Mouse (Mus musculus) erythroblast, embryonic 14.5 days (primary cell): ENCODE data around the gene Txnip. TPM values are rescaled to one million over a fixed set of nuclear protein-coding genes. Genes with fewer than 3 reads are reported as not detected.
A peak's percentile ranks its signal among the peaks of the same experiment; 100 is the strongest.

ENCODE experiments used
- H3K27me3 ChIP-seq: 2 replicates; pipeline ENCODE4 v1.6.1; 2012; ENCODE audit warnings: inconsistent platforms; ENCODE audit not compliant: control insufficient read depth
- H3K36me3 ChIP-seq: 2 replicates; pipeline ENCODE4 v1.6.1; 2012; ENCODE audit warnings: mild to moderate bottlenecking, inconsistent platforms; ENCODE audit not compliant: control insufficient read depth
- H3K4me1 ChIP-seq: 2 replicates; pipeline ENCODE4 v1.6.1; 2012; ENCODE audit warnings: inconsistent platforms; ENCODE audit not compliant: control insufficient read depth
- H3K4me3 ChIP-seq: replicated peaks from 2 replicates; pipeline ENCODE3; 2012; ENCODE audit warnings: moderate library complexity, mild to moderate bottlenecking, inconsistent platforms
- H3K9me3 ChIP-seq: 2 replicates; pipeline ENCODE4 v1.6.1; 2012; ENCODE audit warnings: low read length, inconsistent platforms, mixed read lengths; ENCODE audit not compliant: control insufficient read depth
- GATA1 ChIP-seq: IDR thresholded peaks from 2 replicates; pipeline ENCODE4 v1.6.1; 2012; ENCODE audit warnings: low read length, inconsistent platforms, mixed read lengths
- TAL1 ChIP-seq: IDR thresholded peaks from 3 replicates; pipeline ENCODE4 v1.6.1; 2012; ENCODE audit warnings: low read length, inconsistent platforms, mixed read lengths
- polyA plus RNA-seq: library from polyadenylated mRNA; stranded (reverse); fragments of >175 nt; gene quantifications from 2 replicates; pipeline ENCODE4 v1.2.3, GENCODE M21; 2012

Txnip gene
- polyA plus RNA-seq, 1 experiment, result 1.4 TPM

DNA sequence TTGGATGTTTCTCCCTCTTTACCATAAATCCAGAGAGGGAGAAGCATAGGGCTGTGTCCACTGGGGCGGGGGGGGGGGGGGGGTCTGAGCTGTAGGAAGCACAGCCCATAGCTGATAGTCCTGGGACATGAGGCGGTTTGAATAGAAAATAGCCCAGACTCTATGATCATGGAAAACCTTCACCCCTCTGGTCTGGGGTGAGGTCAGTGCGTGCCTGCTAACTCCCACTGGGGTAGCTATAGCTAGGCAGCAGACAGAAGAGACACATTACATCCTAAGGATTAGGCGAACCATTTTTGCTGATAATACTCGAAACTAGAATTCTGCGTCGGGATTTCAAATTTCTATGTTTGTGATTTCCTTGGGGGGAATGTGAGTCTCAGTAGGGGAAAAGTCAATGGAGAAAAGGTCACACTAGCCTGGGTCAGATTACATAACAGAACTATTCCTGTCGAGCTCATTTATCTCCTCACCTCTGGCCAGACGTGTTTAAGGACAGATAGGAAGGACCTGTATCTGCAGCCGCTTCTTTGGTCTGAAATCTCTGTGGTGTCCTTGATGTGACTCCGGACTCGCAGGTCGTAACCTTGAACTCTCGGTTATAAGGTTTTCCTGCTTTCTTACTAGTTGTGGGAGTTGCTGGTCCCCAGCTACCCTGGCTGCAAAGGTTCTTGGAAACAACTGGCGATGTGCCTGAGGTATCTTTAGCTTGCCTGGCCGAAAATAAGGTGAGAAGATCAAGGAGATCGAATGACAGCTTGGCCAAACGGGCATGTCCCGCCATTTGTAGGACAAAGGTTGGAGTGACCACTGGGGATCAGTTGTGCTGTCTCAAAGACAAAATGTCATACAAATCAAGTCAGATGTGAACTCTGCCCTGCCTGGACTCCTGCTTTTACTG is 16.1 kb downstream of the Txnip start:
- Histone ChIP-seq H3K4me3 (no peak overlapping the region), H3K27me3 (peaks cover 3% of the 10 kb centered on the region; the same call in 1 of the 2 replicates), H3K36me3 (peaks cover 3% of the 10 kb centered on the region), H3K9me3 (no peaks in the 10 kb centered on the region), H3K4me1 (peaks cover 20% of the 10 kb centered on the region)
- TF ChIP-seq GATA1, result no peak
- no peak for TF ChIP-seq TAL1

DNA sequence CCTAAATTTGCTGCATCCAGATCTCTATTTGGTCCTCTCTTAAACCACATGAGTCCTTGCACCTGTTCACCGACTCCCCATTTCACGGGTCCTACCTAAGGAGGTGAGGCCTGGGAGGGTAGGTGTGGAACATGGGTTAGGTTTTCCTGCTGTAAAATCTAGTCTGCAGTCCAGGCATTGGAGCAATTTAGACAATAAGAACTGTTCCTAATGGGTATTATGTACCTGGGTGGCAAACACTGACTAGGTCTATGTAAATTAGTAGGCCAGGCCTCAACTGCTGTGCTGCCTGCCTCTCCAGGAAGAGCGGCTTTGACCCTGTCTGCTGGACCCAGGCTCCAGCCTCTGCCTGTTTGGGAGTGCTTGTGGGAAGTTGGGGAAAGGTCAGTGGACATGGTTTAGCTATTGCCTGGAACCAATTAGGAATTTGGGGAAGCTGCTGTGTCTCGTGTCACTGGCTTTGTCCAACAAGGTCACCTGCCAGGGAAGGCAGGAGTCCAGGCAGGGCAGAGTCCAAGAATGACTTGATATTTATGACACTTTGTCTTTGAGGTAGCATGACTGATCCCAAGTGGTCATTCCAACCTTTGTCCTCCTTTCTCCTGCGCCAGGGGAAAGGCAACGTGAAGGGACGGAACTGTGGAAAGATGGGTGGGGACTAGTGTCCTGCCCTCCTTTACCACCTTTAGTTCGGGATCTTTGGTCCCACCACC is 17.7 kb downstream of the Txnip start:
- H3K27me3 ChIP-seq, result peaks cover 3% of the 10 kb centered on the region; the same call in 1 of the 2 replicates
- TF ChIP-seq GATA1 (no peak), TAL1 (no peak)
- peaks cover 4% of the 10 kb centered on the region for H3K36me3 ChIP-seq
- no peaks in the 10 kb centered on the region for H3K9me3 ChIP-seq
- H3K4me1 ChIP-seq, result peaks cover 32% of the 10 kb centered on the region
- H3K4me3 ChIP-seq, result no peak overlapping the region

DNA sequence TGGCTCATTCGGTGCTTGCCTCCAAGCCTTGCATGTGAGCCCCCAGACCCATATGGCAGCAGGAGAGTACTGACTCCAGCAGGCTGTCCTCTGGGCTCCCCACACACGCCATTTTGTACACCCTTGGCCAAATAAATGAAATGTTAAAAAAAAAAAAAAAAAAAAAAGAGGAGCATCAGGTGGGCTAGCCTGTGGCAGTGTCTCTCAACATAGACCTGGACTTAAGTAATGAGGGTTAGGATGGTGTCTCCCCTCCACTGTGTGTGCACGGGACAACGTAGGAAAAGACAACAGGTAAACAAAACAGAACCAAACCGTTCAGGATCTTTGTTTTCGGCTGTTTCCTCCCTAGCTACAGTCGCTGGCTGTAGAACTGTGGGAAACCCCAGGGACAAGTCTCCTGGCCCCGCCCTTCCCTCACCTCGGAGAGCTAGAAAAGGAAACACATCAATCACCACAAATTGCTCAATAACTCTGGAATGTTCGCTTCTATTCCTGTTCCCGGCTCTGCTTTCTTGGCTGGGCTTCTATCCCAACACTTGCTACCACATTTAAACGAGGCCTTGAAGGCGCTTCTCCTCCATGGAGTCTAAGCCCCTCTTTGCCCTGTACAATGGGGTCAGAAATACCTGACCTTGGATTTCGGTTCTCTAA is 18.4 kb downstream of the Txnip start:
- Histone ChIP-seq H3K9me3 (no peaks in the 10 kb centered on the region), H3K27me3 (peaks cover 3% of the 10 kb centered on the region; the same call in 1 of the 2 replicates), H3K36me3 (peaks cover 4% of the 10 kb centered on the region), H3K4me1 (peaks cover 38% of the 10 kb centered on the region), H3K4me3 (peak overlapping the region; percentile 54)
- no peak for TF ChIP-seq TAL1
- TF ChIP-seq GATA1, result no peak

DNA sequence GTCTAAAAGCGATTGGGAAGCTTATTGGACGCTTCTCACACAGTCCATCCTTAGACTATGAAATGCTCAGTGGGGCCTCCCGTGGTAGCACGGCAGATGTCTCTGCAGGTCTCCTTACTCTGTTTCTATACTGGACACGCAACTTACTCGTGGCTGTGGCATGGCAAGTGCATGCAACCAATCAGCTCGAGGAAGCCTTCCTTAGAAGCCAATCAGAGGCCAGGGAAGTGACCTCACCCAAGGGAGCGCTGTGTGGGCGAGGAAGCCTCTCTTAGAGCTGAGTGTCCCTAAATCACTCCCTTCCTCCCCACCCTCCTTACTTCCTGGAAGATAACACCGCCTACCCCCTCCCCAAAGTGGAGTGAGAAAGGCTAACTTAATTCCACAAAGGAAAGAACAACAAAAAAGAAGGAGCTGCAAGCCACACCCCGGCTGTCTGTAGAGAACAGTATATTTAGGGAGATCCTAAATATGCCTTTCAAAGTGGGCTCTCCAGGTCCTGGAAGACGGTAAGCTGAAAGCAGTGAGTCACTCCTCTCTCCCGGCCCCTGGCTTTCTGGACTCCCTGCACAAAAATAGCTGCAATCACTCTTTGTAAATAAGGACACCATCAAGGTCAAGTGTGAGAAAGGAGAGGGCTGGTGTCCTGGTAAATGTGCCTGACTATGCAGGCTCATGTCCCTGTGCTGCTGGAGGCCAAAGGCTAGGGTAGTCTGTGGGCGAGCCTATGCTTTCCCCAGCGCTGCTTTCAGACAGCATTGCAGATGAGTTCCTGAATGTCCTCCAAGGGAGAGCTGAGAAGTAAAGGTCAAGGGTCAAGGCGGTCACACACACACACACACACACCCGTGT is 19.2 kb downstream of the Txnip start, which contains the start of gene Gm16253:
Gm16253 (plus strand) TSS at position 295 of the 852 bp plus-strand sequence.
- Histone ChIP-seq H3K4me1 (peaks cover 41% of the 10 kb centered on the region), H3K36me3 (peaks cover 4% of the 10 kb centered on the region), H3K4me3 (peak within 1 kb of the TSS; percentile 54), H3K27me3 (peaks cover 3% of the 10 kb centered on the region; the same call in 1 of the 2 replicates), H3K9me3 (no peaks in the 10 kb centered on the region)
- TF ChIP-seq TAL1 (no peak), GATA1 (no peak)

DNA sequence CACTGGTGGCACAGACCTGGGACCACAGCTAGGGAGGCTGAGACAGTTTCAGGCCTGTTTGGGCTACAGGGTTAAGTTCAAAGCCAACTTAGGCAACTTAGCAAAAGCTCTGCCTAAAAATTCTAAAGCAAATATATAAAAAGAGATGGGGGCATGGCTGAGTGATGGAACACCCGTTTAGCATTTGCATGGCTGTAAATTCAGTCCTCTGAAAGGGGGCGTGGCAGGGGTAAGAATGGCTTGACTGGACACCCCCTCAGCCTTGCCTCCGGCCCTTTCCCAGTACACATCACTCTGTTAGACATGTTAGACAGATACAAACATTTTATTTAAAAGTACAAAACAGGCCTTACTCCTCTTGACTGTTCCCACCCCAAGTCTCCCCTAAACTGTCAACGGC is 19.8 kb downstream of the Txnip start:
- Histone ChIP-seq H3K9me3 (no peaks in the 10 kb centered on the region), H3K4me1 (peaks cover 41% of the 10 kb centered on the region), H3K4me3 (no peak overlapping the region)

DNA sequence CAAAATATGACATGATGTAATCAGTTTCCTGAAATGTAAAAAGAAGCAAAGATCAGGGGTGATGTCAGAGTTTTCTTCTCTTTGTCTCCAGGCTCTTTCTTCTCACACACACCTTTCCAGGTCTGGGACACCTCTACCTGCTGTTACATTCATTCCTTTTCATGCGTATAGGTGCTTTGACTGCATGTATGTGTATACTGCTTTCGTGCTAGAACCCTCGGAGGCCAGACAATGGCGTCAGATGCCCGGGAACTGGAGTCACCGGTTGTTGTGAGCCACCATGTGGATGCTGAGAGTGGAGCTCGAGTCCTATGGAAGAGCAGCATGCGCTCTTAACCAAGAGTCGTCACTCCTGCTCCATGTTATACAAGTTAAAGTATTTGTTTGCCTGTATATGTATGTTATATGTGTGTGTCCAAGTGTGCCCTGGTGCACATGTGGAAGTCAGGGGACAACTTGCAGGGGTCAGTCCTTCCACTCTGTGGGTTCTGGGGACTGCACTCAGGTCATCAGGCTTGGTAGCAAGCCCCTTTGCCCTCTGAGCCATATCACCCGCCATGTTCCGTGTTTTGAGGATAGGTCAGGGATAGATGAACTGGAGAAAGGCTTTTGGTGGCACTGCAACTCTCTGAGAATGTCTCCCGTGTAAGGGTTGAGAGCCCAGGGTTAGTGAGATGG is 20.9 kb downstream of the Txnip start:
- Histone ChIP-seq H3K4me3 (no peak overlapping the region), H3K36me3 (peaks cover 4% of the 10 kb centered on the region), H3K9me3 (no peaks in the 10 kb centered on the region), H3K27me3 (peaks cover 3% of the 10 kb centered on the region; the same call in 1 of the 2 replicates), H3K4me1 (peaks cover 41% of the 10 kb centered on the region)
- no peak for TF ChIP-seq GATA1
- no peak for TF ChIP-seq TAL1

More for the DNA sequence above, 19.8 kb downstream of the Txnip start:
- no peak for TF ChIP-seq GATA1
- no peak for TF ChIP-seq TAL1
- peaks cover 3% of the 10 kb centered on the region; the same call in 1 of the 2 replicates for H3K27me3 ChIP-seq
- H3K36me3 ChIP-seq, result peaks cover 4% of the 10 kb centered on the region

DNA sequence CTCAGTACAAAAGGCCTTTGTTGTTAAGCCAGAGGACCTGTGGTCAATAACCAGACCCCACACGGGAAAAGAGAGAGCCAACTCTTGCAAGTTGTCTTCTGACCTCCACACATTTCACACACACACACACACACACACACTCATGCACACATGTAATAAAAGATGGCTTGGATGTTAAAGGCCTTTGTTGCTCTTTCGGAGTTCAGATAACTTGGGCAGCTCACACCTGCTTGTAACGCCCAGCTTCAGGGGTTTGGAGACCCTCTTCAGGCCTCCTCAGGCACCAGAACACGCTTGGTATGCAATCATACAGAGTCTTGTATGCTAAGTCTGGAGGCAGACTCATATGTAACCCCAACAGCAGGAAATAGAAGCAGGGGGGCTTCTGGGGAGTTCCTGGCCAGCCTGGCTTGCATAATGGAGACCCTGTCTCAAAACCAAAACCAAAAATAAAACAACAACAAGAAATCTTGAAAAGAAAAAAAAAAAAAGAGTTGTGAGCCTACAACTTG is 21.5 kb downstream of the Txnip start:
- no peak overlapping the region for H3K4me3 ChIP-seq
- peaks cover 41% of the 10 kb centered on the region for H3K4me1 ChIP-seq
- no peaks in the 10 kb centered on the region for H3K9me3 ChIP-seq

More for the DNA sequence above, 21.5 kb downstream of the Txnip start:
- H3K27me3 ChIP-seq, result peaks cover under 1% of the 10 kb centered on the region; the same call in 1 of the 2 replicates
- TF ChIP-seq TAL1 (no peak), GATA1 (no peak)
- peaks cover 4% of the 10 kb centered on the region for H3K36me3 ChIP-seq
